Mouse (Mus musculus) liver, postnatal 0 days (tissue): ENCODE measurements around the gene Neurod2. TPM values are rescaled to one million over a fixed set of nuclear protein-coding genes. Genes with fewer than 3 reads are reported as not detected.

Experiments
- ATAC-seq: fragments of 200-750 bp; cut with Nextera tagmentation; 2 replicates; pipeline ENCODE4 v1.8.0; 2017; ENCODE audit warnings: mild to moderate bottlenecking, moderate library complexity
- DNase-seq: peaks from one replicate; pipeline ENCODE4 v3.0.0-alpha.2; 2016
- H3K27ac ChIP-seq: fragments of 300-500 bp; sonication (generic); 2 replicates; pipeline ENCODE4 v1.5.1; 2014; ENCODE audit warnings: antibody characterized with exemption, moderate library complexity, mild to moderate bottlenecking, low read depth
- H3K27me3 ChIP-seq: fragments of 300-500 bp; sonication (generic); 2 replicates; pipeline ENCODE4 v1.6.1; 2014; ENCODE audit warnings: low read length, control low read depth, mixed read lengths; ENCODE audit not compliant: insufficient read depth
- H3K36me3 ChIP-seq: fragments of 300-500 bp; sonication (generic); replicated peaks from 2 replicates; pipeline ENCODE4 v1.6.1; 2014; ENCODE audit warnings: mild to moderate bottlenecking, control low read depth, low read length, moderate library complexity, mixed read lengths; ENCODE audit not compliant: insufficient read depth
- H3K4me1 ChIP-seq: fragments of 300-500 bp; sonication (generic); 2 replicates; pipeline ENCODE4 v1.6.1; 2014; ENCODE audit warnings: antibody characterized with exemption, mild to moderate bottlenecking, control low read depth; ENCODE audit not compliant: insufficient read depth
- H3K4me2 ChIP-seq: fragments of 300-500 bp; sonication (generic); 2 replicates; pipeline ENCODE4 v1.6.1; 2014; ENCODE audit warnings: low read depth, mild to moderate bottlenecking, low read length, moderate library complexity, mixed read lengths
- H3K4me3 ChIP-seq: fragments of 300-500 bp; sonication (generic); 2 replicates; pipeline ENCODE4 v1.5.1; 2014; ENCODE audit warnings: low read depth, low read length
- H3K9ac ChIP-seq: fragments of 300-500 bp; sonication (generic); replicated peaks from 2 replicates; pipeline ENCODE4 v1.6.1; 2014; ENCODE audit warnings: mild to moderate bottlenecking, moderate library complexity
- H3K9me3 ChIP-seq: fragments of 300-500 bp; sonication (generic); 2 replicates; pipeline ENCODE4 v1.6.1; 2016; ENCODE audit warnings: mild to moderate bottlenecking, control low read depth, low read length, mixed read lengths
- CTCF ChIP-seq: sonication (generic); IDR thresholded peaks from 2 replicates; pipeline ENCODE4 v1.5.1; 2016; ENCODE audit warnings: antibody characterized with exemption, low read depth
- EP300 ChIP-seq: IDR thresholded peaks from 2 replicates; pipeline ENCODE4 v1.6.1; 2016; ENCODE audit warnings: antibody characterized with exemption, low read depth, mild to moderate bottlenecking
- WGBS: fragments of 180-500 bp; shearing (Covaris S2); extraction: QIAGEN DNeasy Blood & Tissue Kit; methylation state at CpG from one replicate; pipeline ENCODE4 v1.1.7; 2014; ENCODE audit not compliant: insufficient replicate concordance; 5-methylcytosine and 5-hydroxymethylcytosine counted together
- polyA plus RNA-seq: library from polyadenylated mRNA; unstranded; fragments of >200 nt; fragmentation: Nextera tagmentation; extraction: Ambion mirVana; gene quantifications from 2 replicates; pipeline ENCODE4 v1.2.1, GENCODE M21; 2015

Neurod2 gene
- polyA plus RNA-seq, 1 experiment from 2014 or later = not detected

GRCm38 (mm10) chr11:98356625-98357394, 27.4 kb upstream of the Neurod2 start:
- H3K36me3 ChIP-seq = no peaks in the 10 kb centered on the region; the same call in 1 of the 2 replicates
- H3K4me3 ChIP-seq = 0 out of 2 replicates have a peak overlapping the region, but pooled peaks have one; percentile 70
- H3K27me3 ChIP-seq = 0 out of 2 replicates have a peak, but pooled peaks cover 6% of the 10 kb centered on the region
- peak overlapping the region; percentile 73 for H3K4me2 ChIP-seq
- H3K4me1 ChIP-seq = peaks cover 47% of the 10 kb centered on the region
- H3K9ac ChIP-seq = peak overlapping the region; percentile 18; the same call in 1 of the 2 replicates
- TF ChIP-seq CTCF (no peak), EP300 (no peak)
- H3K27ac ChIP-seq = peak overlapping the region; percentile 92
- ATAC-seq (no peak), DNase-seq (no peak)
- WGBS = 48% methylated on average over 7 of the region's 7 CpGs
- no peaks in the 10 kb centered on the region for H3K9me3 ChIP-seq

DNA sequence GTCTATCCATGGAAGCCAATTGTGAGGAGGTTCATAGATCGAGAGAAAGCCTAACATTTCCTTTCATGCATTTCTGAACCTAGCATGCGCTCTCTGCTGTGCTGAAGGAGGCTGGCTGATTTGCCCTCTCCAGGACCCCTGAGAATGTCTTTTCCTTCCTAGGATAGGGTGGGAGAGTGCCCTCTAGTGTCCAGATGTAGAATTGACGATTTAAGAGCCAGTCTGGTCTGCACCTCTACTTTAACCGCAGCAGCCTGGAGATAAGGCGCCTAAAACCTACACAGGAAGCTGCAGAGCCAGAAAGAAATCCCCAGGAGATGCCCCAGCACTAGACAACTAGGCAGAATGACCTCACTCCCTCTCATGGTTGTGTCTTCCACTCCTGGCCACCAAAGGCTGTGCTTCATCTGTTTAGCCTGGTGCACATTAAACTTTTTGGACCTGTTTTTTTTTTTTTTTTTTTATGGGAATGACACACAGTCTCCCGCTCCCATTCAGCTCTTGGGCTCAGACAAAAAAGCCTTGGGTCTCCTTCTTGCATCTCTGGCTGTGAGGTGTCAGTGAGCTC, 26.4 kb upstream of the Neurod2 start:
- H3K27ac ChIP-seq = no peak overlapping the region
- no peak overlapping the region for H3K9ac ChIP-seq
- H3K9me3 ChIP-seq = no peaks in the 10 kb centered on the region
- no peak for ATAC-seq
- peaks cover 14% of the 10 kb centered on the region; the same call in 1 of the 2 replicates for H3K27me3 ChIP-seq
- H3K4me1 ChIP-seq = peaks cover 44% of the 10 kb centered on the region
- WGBS = 8% methylated on average over 6 of the region's 6 CpGs
- H3K4me3 ChIP-seq = no peak overlapping the region
- DNase-seq = peak; percentile 46
- H3K36me3 ChIP-seq = no peaks in the 10 kb centered on the region; the same call in 1 of the 2 replicates
- no peak overlapping the region for H3K4me2 ChIP-seq
- TF ChIP-seq EP300 (no peak), CTCF (peak; percentile 88)

GRCm38 (mm10) chr11:98354445-98354844, 25.0 kb upstream of the Neurod2 start:
- TF ChIP-seq EP300 (no peak), CTCF (no peak)
- DNase-seq (no peak), ATAC-seq (no peak)
- no peak overlapping the region for H3K9ac ChIP-seq
- no peak overlapping the region for H3K27ac ChIP-seq
- H3K4me3 ChIP-seq = no peak overlapping the region
- no peak overlapping the region for H3K4me2 ChIP-seq
- 67% methylated on average over 14 of the region's 14 CpGs for WGBS
- H3K9me3 ChIP-seq = no peaks in the 10 kb centered on the region
- no peaks in the 10 kb centered on the region for H3K36me3 ChIP-seq
- peaks cover 28% of the 10 kb centered on the region for H3K27me3 ChIP-seq
- peaks cover 31% of the 10 kb centered on the region for H3K4me1 ChIP-seq

DNA sequence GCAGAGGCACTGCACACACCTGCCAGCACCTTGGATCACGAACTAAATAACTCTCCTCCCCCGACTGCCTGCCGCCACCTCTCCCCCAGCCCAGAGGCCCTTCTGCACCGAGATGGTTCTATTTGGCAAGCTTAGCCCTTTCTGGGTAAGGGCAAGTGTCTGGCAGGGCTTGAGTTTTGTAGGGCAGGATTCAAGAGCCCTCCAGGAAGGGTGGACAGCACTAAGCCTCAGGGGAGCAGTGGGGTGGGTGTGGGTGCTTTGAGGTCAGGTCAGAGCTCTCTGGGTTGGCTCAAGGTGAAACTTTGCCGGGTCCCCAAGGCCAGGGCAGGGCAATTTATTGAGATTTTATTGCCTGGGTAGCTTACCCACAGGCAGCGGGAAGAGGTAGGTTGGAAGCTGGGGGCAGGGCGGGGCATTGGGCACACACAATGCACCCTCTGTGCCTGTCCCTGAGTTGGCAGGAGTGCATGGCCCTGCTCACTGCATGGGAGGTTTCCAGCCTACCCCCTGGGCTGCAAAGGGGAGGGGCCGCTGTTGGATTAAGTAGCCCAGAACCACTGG, 24.3 kb upstream of the Neurod2 start:
- Histone ChIP-seq H3K4me2 (no peak overlapping the region), H3K27me3 (peaks cover 35% of the 10 kb centered on the region), H3K4me1 (peaks cover 26% of the 10 kb centered on the region), H3K9ac (no peak overlapping the region), H3K27ac (no peak overlapping the region), H3K36me3 (no peaks in the 10 kb centered on the region), H3K4me3 (no peak overlapping the region), H3K9me3 (no peaks in the 10 kb centered on the region)
- ATAC-seq (no peak), DNase-seq (no peak)
- TF ChIP-seq EP300 = no peak
- no peak for TF ChIP-seq CTCF
- WGBS = 47% methylated on average over 8 of the region's 8 CpGs

GRCm38 (mm10) chr11:98352272-98352990, 23.0 kb upstream of the Neurod2 start:
- no peak for TF ChIP-seq EP300
- TF ChIP-seq CTCF = no peak
- H3K9ac ChIP-seq = no peak overlapping the region
- H3K4me2 ChIP-seq = no peak overlapping the region
- H3K36me3 ChIP-seq = no peaks in the 10 kb centered on the region
- H3K4me1 ChIP-seq = peaks cover 27% of the 10 kb centered on the region
- 74% methylated on average over 18 of the region's 18 CpGs for WGBS
- no peak for DNase-seq
- no peaks in the 10 kb centered on the region for H3K9me3 ChIP-seq
- no peak overlapping the region for H3K4me3 ChIP-seq
- no peak overlapping the region for H3K27ac ChIP-seq
- ATAC-seq = no peak
- H3K27me3 ChIP-seq = peaks cover 48% of the 10 kb centered on the region

GRCm38 (mm10) chr11:98349308-98349707, 19.9 kb upstream of the Neurod2 start:
- 8% methylated on average over 9 of the region's 9 CpGs for WGBS
- Histone ChIP-seq H3K27me3 (peaks cover 72% of the 10 kb centered on the region), H3K9me3 (no peaks in the 10 kb centered on the region), H3K36me3 (no peaks in the 10 kb centered on the region), H3K9ac (no peak overlapping the region), H3K4me3 (no peak overlapping the region), H3K4me1 (peaks cover 7% of the 10 kb centered on the region), H3K27ac (no peak overlapping the region), H3K4me2 (no peak overlapping the region)
- no peak for ATAC-seq
- DNase-seq = no peak
- TF ChIP-seq EP300 (no peak), CTCF (no peak)
